Mouse (Mus musculus) thymus, adult 2 months (tissue): ENCODE data around the gene Gal3st4.

ENCODE experiments used
- CTCF ChIP-seq: fragments of 200-500 bp; IDR thresholded peaks from 2 replicates; pipeline ENCODE4 v1.5.1; 2012; ENCODE audit warnings: mild to moderate bottlenecking, control low read depth, low read length, moderate library complexity, borderline replicate concordance; ENCODE audit not compliant: control insufficient read depth, poor library complexity, insufficient read depth; ENCODE audit errors: extremely low read depth
- POLR2A ChIP-seq: fragments of 200-500 bp; IDR thresholded peaks from 2 replicates; pipeline ENCODE4 v1.6.1; 2012; ENCODE audit warnings: mild to moderate bottlenecking, low read length, control low read depth, moderate library complexity; ENCODE audit not compliant: control insufficient read depth, poor library complexity, insufficient read depth; ENCODE audit errors: extremely low read depth

GRCm38 (mm10) chr5:138280829-138281228 lies 8.2 kb upstream of the Gal3st4 start:
- TF ChIP-seq CTCF = no peak
- TF ChIP-seq POLR2A = no peak
